Mouse (Mus musculus): ENCODE data around the gene Asic2.

GRCm38 (mm10) chr11:81488681-81489080, 479.6 kb downstream of the Asic2 start:
- TF ChIP-seq CTCF (IDR thresholded peaks at IDR 0.05; ENCODE audit: borderline replicate concordance, extremely low read depth, insufficient read depth, insufficient read length) (no peak), POLR2A (IDR thresholded peaks at IDR 0.05; ENCODE audit: borderline replicate concordance, extremely low read depth, insufficient read depth, insufficient read length, poor library complexity, severe bottlenecking) (no peak)

Measured in brain, embryonic 14.5 days (tissue).